Mouse (Mus musculus) telencephalon, adult 2 months (tissue): ENCODE data around the gene Mad2l1bp.

Experiments used
- DNase-seq: peaks from one replicate; pipeline ENCODE4 v3.0.0-alpha.2; 2011; ENCODE audit warnings: low read depth, low spot score

The Mad2l1bp gene

GRCm38 (mm10) chr17:46156680-46157079 is 3.3 kb upstream of the Mad2l1bp start:
- no peak for DNase-seq

GRCm38 (mm10) chr17:46154336-46154735 is 983 bp upstream of the Mad2l1bp start:
- DNase-seq = no peak

- DNase-seq = peak; percentile 74
Measured at GRCm38 (mm10) chr17:46143578-46144423, 9.6 kb downstream of the Mad2l1bp start, which contains the start of gene Rsph9. TSS of gene Rsph9 (minus strand) at chr17:46144216.

- no peak for DNase-seq
Measured at GRCm38 (mm10) chr17:46139872-46140271, 13.5 kb downstream of the Mad2l1bp start.

- no peak for DNase-seq
Measured at GRCm38 (mm10) chr17:46138563-46139236, 14.7 kb downstream of the Mad2l1bp start.

- DNase-seq = no peak
Measured at GRCm38 (mm10) chr17:46132862-46133261, 20.5 kb downstream of the Mad2l1bp start.

- no peak for DNase-seq
Measured at GRCm38 (mm10) chr17:46132058-46132718, 21.2 kb downstream of the Mad2l1bp start.

- DNase-seq = no peak
Measured at GRCm38 (mm10) chr17:46129741-46130498, 23.4 kb downstream of the Mad2l1bp start.

- no peak for DNase-seq
Measured at GRCm38 (mm10) chr17:46127814-46128493, 25.4 kb downstream of the Mad2l1bp start.

- no peak for DNase-seq
Measured at GRCm38 (mm10) chr17:46126608-46127007, 26.7 kb downstream of the Mad2l1bp start.

GRCm38 (mm10) chr17:46123953-46124700 is 29.2 kb downstream of the Mad2l1bp start:
- DNase-seq = no peak

GRCm38 (mm10) chr17:46123285-46123684 is 30.1 kb downstream of the Mad2l1bp start:
- DNase-seq = no peak

GRCm38 (mm10) chr17:46122791-46123190 is 30.6 kb downstream of the Mad2l1bp start:
- no peak for DNase-seq

GRCm38 (mm10) chr17:46119641-46120040 is 33.7 kb downstream of the Mad2l1bp start:
- DNase-seq = peak; percentile 70

GRCm38 (mm10) chr17:46118423-46118850 is 34.9 kb downstream of the Mad2l1bp start:
- no peak for DNase-seq

- no peak for DNase-seq
Measured at GRCm38 (mm10) chr17:46117623-46118422, 35.5 kb downstream of the Mad2l1bp start.

- no peak for DNase-seq
Measured at GRCm38 (mm10) chr17:46116881-46117280, 36.5 kb downstream of the Mad2l1bp start.

- DNase-seq = no peak
Measured at GRCm38 (mm10) chr17:46116138-46116537, 37.2 kb downstream of the Mad2l1bp start.

- DNase-seq = no peak
Measured at GRCm38 (mm10) chr17:46115489-46115888, 37.9 kb downstream of the Mad2l1bp start.
